Mouse (Mus musculus): ENCODE measurements around the gene Ferd3l.

Ferd3l gene

DNA sequence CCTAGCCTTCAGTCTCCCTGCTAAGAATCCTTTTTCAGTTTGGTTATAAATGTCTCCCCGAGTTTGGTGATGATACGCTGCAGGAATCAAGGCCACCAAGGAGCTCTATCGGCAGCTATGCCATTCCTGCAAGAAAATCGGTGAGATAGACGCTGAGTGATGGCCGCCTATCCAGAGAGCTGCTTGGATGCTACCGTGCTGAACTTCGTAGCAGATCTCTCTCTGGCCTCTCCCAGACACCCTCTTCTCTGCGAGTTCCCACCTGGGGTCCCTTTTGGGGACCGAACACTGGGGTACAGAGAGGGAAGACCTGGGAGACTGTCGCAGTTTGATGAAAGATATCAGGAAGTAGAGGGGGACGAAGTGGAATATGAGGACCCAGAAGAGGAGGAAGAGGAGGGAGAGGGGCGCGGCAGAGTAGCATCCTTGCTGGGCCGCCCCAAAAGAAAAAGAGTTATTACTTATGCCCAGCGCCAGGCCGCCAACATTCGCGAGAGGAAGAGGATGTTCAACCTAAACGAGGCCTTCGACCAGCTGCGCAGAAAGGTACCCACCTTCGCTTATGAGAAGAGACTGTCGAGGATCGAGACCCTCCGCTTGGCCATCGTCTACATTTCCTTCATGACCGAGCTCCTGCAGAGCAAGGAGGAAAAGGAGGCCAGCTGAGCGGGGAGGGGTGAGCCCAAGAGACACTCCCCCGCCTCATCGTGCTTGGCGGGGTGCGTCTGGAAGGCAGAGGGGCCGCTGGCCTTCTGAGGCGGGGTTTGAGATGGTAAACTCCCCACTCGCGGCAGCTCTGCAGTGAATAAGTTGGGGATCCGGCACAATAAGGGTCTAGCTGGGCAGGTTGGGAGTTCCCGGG, at the start of gene Ferd3l:
Ferd3l (plus strand) TSS at position 95 of the 862 bp plus-strand sequence.
- DNase-seq (ENCODE audit: low read depth): no peak

DNA sequence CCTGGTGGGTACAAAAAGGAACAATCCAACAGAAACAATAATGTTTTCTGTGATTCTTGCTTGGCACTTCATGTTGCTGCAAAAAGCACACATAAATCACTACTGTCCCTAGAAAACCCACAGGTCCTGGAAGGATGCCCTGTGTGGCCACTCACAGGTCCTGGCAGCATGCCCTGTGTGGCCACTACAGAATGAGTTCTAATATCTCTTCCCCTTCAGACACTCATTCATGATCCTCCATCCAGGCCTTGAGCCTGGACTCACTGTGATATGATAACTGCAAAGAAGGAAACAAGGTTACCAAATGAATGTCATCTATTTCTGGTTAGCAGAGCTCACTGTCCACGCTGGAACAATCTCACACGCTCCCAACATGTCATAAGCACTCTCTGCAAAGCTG, 34.3 kb upstream of the Ferd3l start:
- no peak for DNase-seq (ENCODE audit: low read depth)

DNA sequence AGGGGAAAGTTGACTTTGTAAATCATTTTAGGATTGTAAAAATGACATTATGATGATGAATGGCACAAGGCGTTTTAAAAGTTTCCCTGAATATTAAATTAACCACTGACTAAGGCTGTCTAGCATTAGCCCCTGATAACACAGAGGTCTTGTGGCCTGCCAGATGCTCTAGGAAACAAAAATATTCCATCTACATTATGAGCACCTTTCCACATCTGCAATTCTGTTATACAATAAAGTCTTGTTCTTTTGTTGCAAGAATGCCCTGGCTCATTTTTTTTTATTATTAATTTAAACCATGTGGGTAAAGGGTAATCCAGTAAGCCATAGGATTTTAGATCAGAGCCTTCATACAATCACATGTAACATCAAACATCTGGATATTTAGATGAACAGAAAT, 33.6 kb upstream of the Ferd3l start:
- no peak for DNase-seq (ENCODE audit: low read depth)

DNA sequence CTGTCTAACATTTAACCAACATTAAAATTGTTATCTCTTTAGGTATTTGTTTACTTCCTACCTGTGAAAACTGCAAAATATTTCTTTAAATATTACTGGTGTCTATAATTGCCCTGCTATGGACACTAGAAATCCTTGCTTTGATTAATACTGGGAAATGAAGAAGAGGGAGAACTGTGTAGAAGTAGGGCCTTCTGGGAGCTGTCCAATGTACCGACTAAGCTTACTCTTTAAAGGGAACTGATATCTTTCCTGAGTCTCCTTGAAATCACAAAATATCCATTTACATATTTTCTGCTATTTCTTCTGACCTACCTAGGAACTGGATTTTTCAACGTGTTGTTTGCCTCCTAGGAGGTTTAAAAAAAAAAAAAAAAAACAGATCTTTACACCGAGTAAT, 1.5 kb upstream of the Ferd3l start:
- DNase-seq (ENCODE audit: low read depth): no peak

DNA sequence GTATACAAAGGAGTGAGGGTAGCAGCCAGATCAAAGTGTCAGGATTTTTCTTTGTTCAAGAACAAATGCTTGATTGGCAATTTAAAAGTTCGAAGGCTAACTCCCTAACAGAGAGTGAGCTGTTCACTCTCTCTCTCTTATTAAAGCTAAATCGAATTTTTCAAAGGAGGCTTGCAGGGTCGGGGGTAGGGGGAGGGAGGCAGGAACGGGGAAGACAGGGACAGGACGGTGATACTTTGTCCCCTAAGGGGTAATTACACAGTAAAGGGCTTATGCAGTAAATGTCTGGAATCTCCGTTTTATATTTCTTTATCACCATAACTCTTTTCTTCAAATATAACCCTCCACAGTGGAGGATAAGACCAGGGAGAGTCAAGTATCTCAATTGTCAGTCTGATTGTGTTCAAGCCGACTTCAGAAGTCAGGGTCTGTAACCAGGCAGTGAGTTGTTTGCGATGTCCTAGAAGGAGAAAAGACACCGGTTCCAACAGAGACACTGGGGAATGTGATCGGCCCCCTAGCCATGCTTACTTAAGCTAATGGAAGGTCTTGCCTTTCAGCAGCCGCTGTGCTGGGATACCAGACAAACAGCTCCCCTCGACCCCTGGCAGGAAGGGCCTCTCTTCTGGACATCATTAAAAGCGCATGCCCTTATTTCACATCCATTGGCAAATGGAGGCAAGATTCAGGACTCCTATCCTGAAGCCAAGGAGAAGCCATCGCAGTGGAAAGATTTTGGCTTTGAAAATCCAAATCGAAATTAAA, 709 bp upstream of the Ferd3l start:
- DNase-seq (ENCODE audit: low read depth): no peak

DNA sequence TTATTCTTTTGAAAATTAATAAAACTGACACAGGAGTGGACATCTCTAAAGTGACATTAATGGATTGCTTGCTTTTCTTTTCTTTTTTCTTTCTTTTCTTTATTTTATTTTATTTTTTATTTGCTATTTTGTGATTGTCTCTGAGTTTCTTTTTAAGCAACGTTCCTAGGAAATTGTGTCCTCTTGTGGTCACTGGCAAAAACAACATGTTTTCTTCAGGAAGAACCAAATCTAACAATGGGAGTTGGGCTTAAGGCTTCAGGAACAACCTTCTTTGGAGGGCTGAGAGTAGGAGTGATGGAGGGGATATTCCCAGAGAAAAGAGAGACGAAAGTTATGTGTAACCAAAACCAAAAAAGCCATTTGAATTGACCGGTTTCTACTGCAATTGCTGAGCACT, 24.6 kb downstream of the Ferd3l start:
- no peak for DNase-seq (ENCODE audit: low read depth)

DNA sequence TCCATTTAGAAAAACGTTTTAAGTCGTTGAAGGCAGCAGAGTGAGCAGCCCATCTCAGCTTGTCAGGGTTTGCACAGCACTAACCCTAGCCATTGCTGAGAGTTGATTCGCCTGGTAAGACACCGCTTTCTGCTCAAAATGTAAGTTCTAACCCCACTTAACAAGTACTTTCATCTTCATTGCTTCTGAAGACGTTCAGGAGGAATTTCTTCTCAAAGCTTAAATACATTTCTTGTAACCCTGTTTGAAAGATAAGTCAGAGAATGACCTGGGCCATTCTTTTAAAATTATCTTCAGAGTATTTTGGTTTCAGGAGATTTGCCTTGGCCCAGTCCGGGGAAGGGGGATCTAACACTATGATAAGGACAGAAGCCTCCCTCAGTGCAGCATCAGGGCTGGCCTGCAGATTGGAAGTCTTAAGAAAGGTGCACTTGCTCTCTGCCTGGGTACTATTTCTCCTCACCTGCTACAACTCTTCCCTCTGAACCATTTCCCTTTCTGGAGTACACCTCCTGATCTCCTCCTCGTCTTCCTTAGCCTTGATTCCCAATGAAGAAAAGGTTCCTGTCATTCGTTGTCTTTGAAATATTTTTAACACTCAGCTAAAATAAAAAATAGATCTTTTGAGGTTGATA, 26.8 kb downstream of the Ferd3l start:
- DNase-seq (ENCODE audit: low read depth): no peak

DNA sequence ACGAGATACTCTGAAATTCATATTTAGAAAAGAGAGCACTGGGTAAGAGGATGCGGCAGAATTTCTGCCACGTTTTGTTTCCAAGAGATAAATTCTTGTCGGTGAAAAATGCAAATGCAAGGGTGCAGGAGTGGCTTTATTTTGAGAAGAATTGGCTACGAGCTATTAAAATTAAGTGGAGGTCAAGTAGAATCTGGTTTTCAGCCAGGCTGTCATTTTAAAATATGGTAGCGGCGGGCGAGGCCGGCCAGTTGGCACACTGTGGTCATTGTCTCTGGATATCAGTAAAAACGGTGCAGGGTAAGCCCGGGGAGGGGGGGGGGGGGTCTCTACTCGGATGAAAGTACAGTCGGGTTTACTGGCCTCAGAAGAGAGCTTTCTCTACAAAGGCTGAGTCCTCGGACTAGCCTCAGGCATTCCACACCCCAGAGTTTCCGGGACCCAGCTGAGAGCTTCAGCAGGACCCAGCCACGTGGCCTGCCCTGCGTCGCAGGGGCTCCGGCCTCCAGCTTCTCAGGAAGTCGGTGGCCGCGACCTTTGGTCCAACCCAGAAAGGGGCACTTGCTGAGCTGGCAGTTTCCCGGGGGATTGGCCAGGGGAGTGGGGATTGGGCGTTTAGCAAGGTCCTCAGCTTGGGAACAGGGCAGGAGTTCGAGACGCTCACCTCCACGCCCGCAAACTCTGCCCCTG, 27.5 kb downstream of the Ferd3l start:
- DNase-seq (ENCODE audit: low read depth): no peak

DNA sequence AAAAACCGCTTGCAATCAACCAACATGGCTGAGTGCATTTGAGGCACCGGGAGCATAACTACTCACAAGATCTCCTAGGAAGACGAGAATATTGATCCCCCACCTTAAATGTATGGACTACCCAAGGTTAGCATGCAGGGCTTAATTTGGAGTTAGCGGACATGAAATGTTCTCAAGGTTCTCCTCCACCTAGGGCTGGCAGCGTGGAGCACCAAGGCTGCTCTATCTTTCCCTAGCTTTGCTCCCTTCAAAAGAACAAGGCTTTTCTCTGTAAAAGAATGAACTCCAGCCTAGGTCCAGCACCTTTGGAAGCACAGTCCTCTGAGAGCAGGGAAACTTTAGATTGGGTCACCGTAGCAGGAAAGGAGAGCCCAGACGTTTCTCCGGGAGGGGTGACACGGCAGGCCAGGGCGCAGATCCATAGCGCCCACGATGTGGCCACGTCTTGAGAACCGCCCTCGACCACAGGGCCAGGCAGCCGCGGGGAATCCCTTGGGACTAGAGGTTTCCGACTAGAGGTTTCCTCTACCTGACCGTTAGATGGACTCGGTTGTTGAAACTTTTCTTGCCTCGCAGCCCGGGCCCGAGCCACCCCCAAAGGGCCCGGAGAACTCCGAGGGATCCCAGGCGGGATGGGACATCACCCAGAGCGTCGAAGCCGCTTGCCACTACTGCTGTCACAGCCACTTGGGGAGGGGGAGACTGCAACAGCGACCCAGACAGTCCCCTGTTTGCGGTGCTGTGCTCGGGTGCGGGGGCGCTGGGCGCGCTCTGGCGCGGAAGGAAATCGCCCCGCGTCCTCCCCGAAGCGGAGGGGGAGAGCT, 28.6 kb downstream of the Ferd3l start:
- DNase-seq (ENCODE audit: low read depth): no peak

DNA sequence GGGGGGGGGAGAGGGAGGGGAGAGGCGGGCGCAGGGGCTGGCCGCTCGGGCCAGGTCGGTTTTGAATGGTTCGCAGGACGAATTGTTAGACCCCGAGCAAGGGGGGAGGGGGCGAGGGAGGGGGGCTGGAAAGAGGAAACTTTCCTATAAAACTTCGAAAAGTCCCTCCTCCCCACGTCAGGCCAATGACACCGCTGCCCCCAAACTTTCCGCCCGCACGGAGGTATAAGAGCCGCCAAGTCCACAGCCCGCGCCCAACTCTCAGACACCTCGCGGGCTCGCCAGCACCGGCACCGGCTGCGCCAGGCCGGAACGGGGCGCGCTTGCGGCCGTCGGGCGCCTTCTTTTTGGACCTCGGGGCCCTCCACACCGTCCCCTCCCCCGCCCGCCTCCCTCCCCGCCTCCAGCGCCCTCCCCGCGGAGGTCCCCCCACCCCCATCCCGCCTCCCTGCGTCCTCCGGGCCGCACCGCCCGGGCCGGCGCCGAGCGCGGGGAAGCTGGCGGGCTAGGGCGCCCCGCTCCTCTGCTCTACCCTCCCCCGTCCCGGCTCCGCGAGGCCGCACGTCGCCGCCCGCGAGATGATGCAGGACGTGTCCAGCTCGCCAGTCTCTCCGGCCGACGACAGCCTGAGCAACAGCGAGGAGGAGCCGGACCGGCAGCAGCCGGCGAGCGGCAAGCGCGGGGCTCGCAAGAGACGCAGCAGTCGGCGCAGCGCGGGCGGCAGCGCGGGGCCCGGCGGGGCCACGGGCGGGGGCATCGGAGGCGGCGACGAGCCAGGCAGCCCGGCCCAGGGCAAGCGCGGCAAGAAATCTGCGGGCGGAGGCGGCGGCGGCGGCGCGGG, 29.4 kb downstream of the Ferd3l start, which contains the start of gene Twist1:
Twist1 (plus strand) TSS at position 272 of the 841 bp plus-strand sequence.
- DNase-seq (ENCODE audit: low read depth): no peak

DNA sequence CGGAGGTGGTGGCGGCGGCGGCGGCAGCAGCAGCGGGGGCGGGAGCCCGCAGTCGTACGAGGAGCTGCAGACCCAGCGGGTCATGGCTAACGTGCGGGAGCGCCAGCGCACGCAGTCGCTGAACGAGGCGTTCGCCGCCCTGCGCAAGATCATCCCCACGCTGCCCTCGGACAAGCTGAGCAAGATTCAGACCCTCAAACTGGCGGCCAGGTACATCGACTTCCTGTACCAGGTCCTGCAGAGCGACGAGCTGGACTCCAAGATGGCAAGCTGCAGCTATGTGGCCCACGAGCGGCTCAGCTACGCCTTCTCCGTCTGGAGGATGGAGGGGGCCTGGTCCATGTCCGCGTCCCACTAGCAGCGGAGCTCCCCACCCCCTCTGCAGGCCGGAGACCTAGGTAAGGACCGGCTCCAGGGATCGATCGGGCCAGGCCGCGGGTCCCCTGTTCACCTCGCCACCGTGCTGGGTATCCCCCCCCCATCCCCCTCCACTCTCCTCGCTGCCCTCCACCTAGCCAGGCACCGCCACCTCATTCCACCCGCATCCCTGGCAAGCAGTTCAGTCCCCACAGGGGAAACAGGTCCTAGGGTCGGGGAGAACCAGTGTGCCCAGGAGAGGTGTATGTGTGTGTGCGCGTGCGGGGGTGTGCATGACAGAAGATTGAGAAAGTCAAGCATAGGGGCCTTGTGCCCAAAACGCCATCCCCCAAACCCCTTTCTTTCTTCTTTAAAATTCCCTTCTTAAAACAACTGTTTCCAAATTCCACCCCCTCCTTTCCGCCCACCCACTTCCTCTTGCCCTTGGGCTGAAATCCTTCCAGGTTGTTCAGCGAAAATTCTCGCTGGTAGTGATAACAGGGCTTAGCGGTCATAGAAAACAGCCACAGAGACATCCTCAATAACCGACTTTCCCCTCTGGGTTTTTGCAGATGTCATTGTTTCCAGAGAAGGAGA, 30.3 kb downstream of the Ferd3l start:
- DNase-seq (ENCODE audit: low read depth): no peak

DNA sequence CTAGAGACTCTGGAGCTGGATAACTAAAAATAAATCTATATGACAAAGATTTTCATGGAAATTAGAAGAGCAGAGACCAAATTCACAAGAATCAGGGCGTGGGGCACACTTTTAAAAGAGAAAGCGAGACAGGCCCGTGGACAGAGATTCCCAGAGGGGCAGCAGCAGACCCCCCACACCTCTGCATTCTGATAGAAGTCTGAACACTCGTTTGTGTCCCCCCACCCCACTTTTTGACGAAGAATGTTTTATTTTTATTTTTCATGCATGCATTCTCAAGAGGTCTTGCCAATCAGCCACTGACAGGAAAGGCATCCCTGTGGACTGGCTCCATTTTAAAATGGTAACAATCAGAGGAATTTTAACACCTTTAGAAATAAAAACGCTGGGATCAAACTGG, 31.0 kb downstream of the Ferd3l start:
- DNase-seq (ENCODE audit: low read depth): no peak

DNA sequence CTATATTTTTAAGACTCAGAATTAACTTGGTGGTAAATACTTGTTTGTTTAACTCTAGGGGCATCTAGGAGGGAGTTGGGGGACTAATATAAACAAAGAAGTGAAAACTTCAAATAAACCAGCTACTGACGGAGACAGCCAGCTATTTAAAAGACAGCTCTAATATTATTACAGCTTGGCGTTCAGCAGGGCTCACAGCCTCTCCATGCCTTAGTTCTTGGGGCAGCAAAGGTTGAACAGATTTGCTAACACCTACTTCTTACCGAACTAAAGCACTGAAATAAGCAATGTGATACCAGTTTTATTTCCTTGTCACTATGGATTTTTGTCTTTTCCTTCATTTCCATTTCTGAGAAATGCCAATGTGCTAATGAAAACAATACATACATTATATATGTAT, 31.6 kb downstream of the Ferd3l start:
- no peak for DNase-seq (ENCODE audit: low read depth)

DNA sequence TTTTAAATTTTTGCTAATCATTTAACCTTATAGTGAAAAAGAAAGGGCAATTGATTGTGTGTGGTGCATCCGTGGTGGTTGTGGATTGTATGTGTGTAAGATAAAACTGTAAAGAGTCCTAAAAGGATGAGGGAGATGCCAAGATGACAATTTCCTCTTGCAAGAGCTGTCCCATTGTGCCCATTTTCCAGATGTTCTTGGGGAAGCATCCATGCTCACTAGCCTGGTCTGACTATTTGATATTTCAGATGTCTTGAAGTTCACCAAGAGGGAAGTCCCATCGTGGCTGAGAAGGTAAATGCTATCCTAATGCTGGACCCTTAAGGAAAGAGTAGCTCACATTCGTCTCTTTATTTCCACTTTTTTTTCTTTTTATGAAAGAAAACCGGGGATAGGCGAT, 32.8 kb downstream of the Ferd3l start:
- DNase-seq (ENCODE audit: low read depth): no peak

DNA sequence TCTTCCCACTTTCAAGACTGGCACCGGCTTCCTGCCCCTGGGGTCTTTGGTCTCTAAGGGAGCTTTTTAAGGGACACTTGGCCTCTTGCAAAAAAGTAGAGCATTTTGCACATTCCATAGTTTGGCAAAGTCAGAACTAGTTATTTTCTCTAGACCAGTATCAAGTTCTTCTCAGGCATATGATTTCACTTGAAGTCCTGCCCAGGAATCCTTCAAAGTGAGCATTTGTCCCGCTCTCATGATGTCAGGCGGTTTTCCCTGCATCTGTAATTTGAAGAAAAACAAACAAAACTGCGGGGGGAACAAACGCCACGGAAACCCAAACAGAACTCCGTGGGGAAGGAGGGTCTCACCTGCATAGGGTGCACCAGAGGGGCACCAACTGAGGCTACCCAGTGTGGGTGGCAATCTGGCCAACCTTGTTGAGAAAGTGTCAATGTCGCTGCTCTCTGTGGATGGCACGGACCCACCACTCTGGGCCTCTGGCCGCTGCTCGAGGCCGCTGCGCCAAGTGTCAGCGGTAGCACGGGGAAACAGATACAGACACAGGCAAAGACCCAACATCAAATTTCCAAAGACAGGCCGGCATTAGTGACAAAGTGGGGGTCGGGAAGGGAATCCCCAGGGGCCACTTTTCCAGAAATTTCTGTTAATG, 34.0 kb downstream of the Ferd3l start:
- no peak for DNase-seq (ENCODE audit: low read depth)

DNA sequence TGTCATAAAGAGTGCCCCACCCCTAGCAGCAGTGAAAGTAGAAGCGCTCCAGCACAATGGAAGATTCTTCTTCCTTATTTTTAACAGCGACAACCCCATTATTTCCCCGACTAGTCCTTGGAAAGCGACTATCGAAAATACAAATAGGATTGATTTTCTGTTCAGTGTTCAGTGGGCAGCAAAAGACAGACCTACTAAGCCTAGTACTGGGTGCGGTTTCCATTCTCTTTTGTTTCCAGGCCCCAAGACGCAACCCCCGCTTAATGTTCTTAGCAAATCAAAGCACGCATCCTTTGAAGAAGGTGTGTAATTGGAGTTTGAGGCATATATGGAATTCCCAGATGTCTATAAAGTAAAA, 34.5 kb downstream of the Ferd3l start:
- no peak for DNase-seq (ENCODE audit: low read depth)

DNA sequence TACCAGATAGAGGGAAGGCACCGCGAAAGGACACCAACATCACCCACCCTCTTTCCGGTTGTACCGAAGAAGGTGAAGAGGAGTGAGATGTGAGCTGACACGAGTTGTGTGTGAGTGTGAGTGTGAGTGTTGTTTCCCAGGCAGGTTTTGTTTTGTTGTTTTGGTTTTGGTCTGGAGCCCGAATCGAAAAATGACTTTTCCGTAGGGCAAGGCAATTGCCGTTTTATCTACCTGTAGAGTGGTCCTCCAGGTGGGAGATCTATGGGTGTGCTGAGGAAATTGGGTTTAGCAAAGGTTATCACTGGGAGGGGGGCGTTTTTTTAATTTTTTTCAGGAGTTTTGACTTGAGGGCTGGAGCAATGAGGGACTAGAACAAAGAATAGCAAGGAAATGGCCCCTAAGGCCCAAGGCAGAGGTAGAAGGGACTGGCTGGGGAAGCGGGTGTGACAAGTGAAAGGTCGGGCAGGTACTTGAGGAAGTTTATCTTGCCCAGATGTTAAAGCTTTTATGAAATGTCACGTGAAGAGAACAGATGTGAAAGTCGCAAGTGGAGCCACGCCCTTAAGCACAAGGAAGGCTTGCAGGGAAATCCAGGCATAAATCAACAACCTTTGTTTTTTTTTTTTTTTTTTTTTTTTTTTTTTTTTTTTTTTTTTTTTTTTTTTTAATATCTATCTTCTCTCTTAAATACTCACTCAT, 35.6 kb downstream of the Ferd3l start:
- no peak for DNase-seq (ENCODE audit: low read depth)

DNA sequence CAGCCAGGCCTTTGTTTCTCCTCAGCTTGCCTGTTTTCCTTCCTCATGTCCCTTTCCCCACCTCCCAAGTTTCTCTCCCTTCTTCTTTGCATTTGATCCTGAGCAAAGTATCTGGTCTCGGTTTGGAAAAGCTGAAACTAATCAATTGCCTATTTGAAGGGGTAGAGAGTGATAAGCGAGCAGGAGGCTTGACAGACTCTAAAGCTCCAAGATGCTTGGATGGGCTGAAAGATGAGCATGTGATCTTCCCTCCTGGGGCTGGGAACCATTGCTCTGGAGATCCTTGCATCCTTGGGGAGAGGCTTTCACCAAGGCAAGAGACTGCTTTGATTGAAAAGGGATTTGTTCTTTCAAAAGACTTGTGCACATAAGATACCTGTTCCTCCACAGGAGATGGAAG, 36.2 kb downstream of the Ferd3l start:
- DNase-seq (ENCODE audit: low read depth): no peak
